Mouse (Mus musculus) layer of hippocampus, adult 18-20 months (tissue): ENCODE measurements at regions not wholly inside any gene's neighbourhood (a gene's known extent, or its start where the extent isn't known, plus 50 kb on each side); places are given as distances from the start of the nearest gene placed in this dataset.

Experiments
- DNase-seq, 2 experiments: peaks; one replicate each; pipeline ENCODE4 v3.0.0; 2022; ENCODE audit warnings: low spot score in 2 of 2

- DNase-seq: peak; percentile 58 to 81
Observed at GRCm38 (mm10) chr5:78993258-78993657, 1585.4 kb upstream of the Igfbp7 start.

GRCm38 (mm10) chr5:78989714-78990113 is 1581.9 kb upstream of the Igfbp7 start:
- no peak for DNase-seq

- DNase-seq: no peak
Observed at GRCm38 (mm10) chr5:78976480-78977041, 1568.7 kb upstream of the Igfbp7 start.

GRCm38 (mm10) chr5:78945702-78946101 is 1537.9 kb upstream of the Igfbp7 start:
- DNase-seq: no peak

GRCm38 (mm10) chr5:78921860-78922610 is 1514.2 kb upstream of the Igfbp7 start:
- no peak for DNase-seq

- no peak for DNase-seq
Observed at GRCm38 (mm10) chr5:78900128-78900527, 1492.3 kb upstream of the Igfbp7 start.

GRCm38 (mm10) chr5:78878775-78879174 is 1470.9 kb upstream of the Igfbp7 start:
- DNase-seq: no peak

GRCm38 (mm10) chr5:78845126-78845525 is 1437.3 kb upstream of the Igfbp7 start:
- DNase-seq: no peak

- no peak for DNase-seq
Observed at GRCm38 (mm10) chr5:78797391-78797790, 1389.5 kb upstream of the Igfbp7 start.
